ENCODE assay signal across 8 mouse cellular contexts in genomic region chr17:35834696-35835422, GRCm38 (mm10). TPM values are rescaled to one million over a fixed set of nuclear protein-coding genes. Genes with fewer than 3 reads are reported as not detected.
DNase-seq lines count a peak whose midpoint lies in the region; ATAC-seq and TF ChIP-seq lines count a peak whose summit lies in the region.

No protein-coding gene starts in this region.

- H3K36me3 ChIP-seq in lung, embryonic 15.5 days = peaks cover 57% of the 10 kb centered on the region
- H3K36me3 ChIP-seq in forebrain, postnatal 0 days (ENCODE audit: insufficient read depth) = peaks cover 54% of the 10 kb centered on the region
- peaks cover 58% of the 10 kb centered on the region for H3K36me3 ChIP-seq in liver, embryonic 13.5 days

- WGBS in lung, embryonic 15.5 days = 59% methylated on average over 26 of the region's 26 CpGs
- 64% methylated on average over 26 of the region's 26 CpGs for WGBS in forebrain, postnatal 0 days
- 73% methylated on average over 26 of the region's 26 CpGs for WGBS in liver, embryonic 13.5 days (ENCODE audit: insufficient replicate concordance)

- TF ChIP-seq CTCF in forebrain, postnatal 0 days (IDR thresholded peaks at IDR 0.05; ENCODE audit: low read depth) = peak; percentile 29; the same call in 1 of the 2 replicates

- H3K27me3 ChIP-seq in lung, embryonic 15.5 days = no peaks in the 10 kb centered on the region
- H3K27me3 ChIP-seq in forebrain, postnatal 0 days (ENCODE audit: insufficient read depth, low read length) = no peaks in the 10 kb centered on the region
- no peaks in the 10 kb centered on the region for H3K27me3 ChIP-seq in liver, embryonic 13.5 days

- ATAC-seq in cerebellum, adult (ENCODE audit: insufficient number of reproducible peaks, low FRiP score, low TSS enrichment) = no peak
- ATAC-seq in lung, embryonic 15.5 days (ENCODE audit: borderline replicate concordance, extremely low read depth, low FRiP score, low TSS enrichment) = no peak
- ATAC-seq in forebrain, postnatal 0 days = no peak
- ATAC-seq in liver, embryonic 13.5 days (ENCODE audit: low read depth) = no peak

- peak overlapping the region; percentile 92 for H3K9ac ChIP-seq in lung, embryonic 15.5 days
- H3K9ac ChIP-seq in forebrain, postnatal 0 days = peak overlapping the region; percentile 22; the same call in 1 of the 2 replicates
- H3K9ac ChIP-seq in liver, embryonic 13.5 days = peak overlapping the region; percentile 98

- H3K4me3 ChIP-seq in lung, embryonic 15.5 days = peak overlapping the region; percentile 65
- peak overlapping the region; percentile 90 for H3K4me3 ChIP-seq in forebrain, postnatal 0 days (ENCODE audit: low read depth, low read length)
- H3K4me3 ChIP-seq in liver, embryonic 13.5 days (replicated peaks) = peak overlapping the region; percentile 93

- H3K9me3 ChIP-seq in lung, embryonic 15.5 days = no peaks in the 10 kb centered on the region
- no peaks in the 10 kb centered on the region for H3K9me3 ChIP-seq in forebrain, postnatal 0 days (ENCODE audit: low read length)
- no peaks in the 10 kb centered on the region for H3K9me3 ChIP-seq in liver, embryonic 13.5 days (replicated peaks)

- peaks cover 47% of the 10 kb centered on the region for H3K4me1 ChIP-seq in lung, embryonic 15.5 days
- H3K4me1 ChIP-seq in forebrain, postnatal 0 days (ENCODE audit: insufficient read depth) = peaks cover 16% of the 10 kb centered on the region; the same call in 1 of the 2 replicates
- peaks cover 76% of the 10 kb centered on the region for H3K4me1 ChIP-seq in liver, embryonic 13.5 days (replicated peaks)

- DNase-seq in cerebellum, adult 8-10 months = peak; percentile 36
- DNase-seq in lung, postnatal 14 days = no peak
- DNase-seq in forebrain, postnatal 0 days = peak; percentile 51
- no peak for DNase-seq in liver, embryonic 13.5 days
- no peak for DNase-seq in ovary, adult 18-20 months (ENCODE audit: low spot score)
- no peak for DNase-seq in thymus, postnatal 0 days (ENCODE audit: low spot score)

- no peak overlapping the region for H3K27ac ChIP-seq in lung, embryonic 15.5 days
- no peak overlapping the region; the same call in 1 of the 2 replicates for H3K27ac ChIP-seq in forebrain, postnatal 0 days (ENCODE audit: low read depth, low read length)
- peak overlapping the region; percentile 45; the same call in 1 of the 2 replicates for H3K27ac ChIP-seq in liver, embryonic 13.5 days

- peak overlapping the region; percentile 81 for H3K4me2 ChIP-seq in lung, embryonic 15.5 days
- peak overlapping the region; percentile 77 for H3K4me2 ChIP-seq in forebrain, postnatal 0 days (ENCODE audit: low read depth)
- peak overlapping the region; percentile 95 for H3K4me2 ChIP-seq in liver, embryonic 13.5 days

RNA-seq across cellular contexts. Expression of gene Tubb5, which starts 3.2 kb away (rescaled TPM):
- 1,042 and 1,079 TPM in 2 replicates for polyA plus RNA-seq in lung, embryonic 15.5 days (2015; fragmentation: Nextera tagmentation; extraction: Ambion mirVana)
- total RNA-seq in forebrain, postnatal 0 days (2014; rRNA removed) = 3,707 and 3,724 TPM in 2 replicates
- 2,151 and 2,226 TPM in 2 replicates for polyA plus RNA-seq in forebrain, postnatal 0 days (2015; fragmentation: Nextera tagmentation; extraction: Ambion mirVana)
- polyA plus RNA-seq in liver, embryonic 13.5 days (2015; fragmentation: Nextera tagmentation; extraction: Ambion mirVana) = 520 and 547 TPM in 2 replicates
- polyA plus RNA-seq in thymus, postnatal 0 days (2015; fragmentation: Nextera tagmentation; extraction: Ambion mirVana) = 942 and 997 TPM in 2 replicates

RNA-seq across cellular contexts. Expression of gene Mdc1, which starts 6.5 kb away (rescaled TPM):
- 24.1 and 24.7 TPM in 2 replicates for polyA plus RNA-seq in lung, embryonic 15.5 days (2015; fragmentation: Nextera tagmentation; extraction: Ambion mirVana)
- total RNA-seq in forebrain, postnatal 0 days (2014; rRNA removed) = 15.3 and 20.4 TPM in 2 replicates
- polyA plus RNA-seq in forebrain, postnatal 0 days (2015; fragmentation: Nextera tagmentation; extraction: Ambion mirVana) = 3.0 and 4.4 TPM in 2 replicates
- polyA plus RNA-seq in liver, embryonic 13.5 days (2015; fragmentation: Nextera tagmentation; extraction: Ambion mirVana) = 8.0 and 8.8 TPM in 2 replicates
- polyA plus RNA-seq in thymus, postnatal 0 days (2015; fragmentation: Nextera tagmentation; extraction: Ambion mirVana) = 6.7 TPM in 2 replicates

RNA-seq across cellular contexts. Expression of gene Flot1, which starts 11.8 kb away (rescaled TPM):
- polyA plus RNA-seq in lung, embryonic 15.5 days (2015; fragmentation: Nextera tagmentation; extraction: Ambion mirVana) = 50.1 and 54.4 TPM in 2 replicates
- 90.4 and 103 TPM in 2 replicates for total RNA-seq in forebrain, postnatal 0 days (2014; rRNA removed)
- 104 and 113 TPM in 2 replicates for polyA plus RNA-seq in forebrain, postnatal 0 days (2015; fragmentation: Nextera tagmentation; extraction: Ambion mirVana)
- 38.2 and 38.5 TPM in 2 replicates for polyA plus RNA-seq in liver, embryonic 13.5 days (2015; fragmentation: Nextera tagmentation; extraction: Ambion mirVana)
- polyA plus RNA-seq in thymus, postnatal 0 days (2015; fragmentation: Nextera tagmentation; extraction: Ambion mirVana) = 88.3 and 93.1 TPM in 2 replicates

RNA-seq across cellular contexts. Expression of gene Ier3, which starts 13.4 kb away (rescaled TPM):
- polyA plus RNA-seq in lung, embryonic 15.5 days (2015; fragmentation: Nextera tagmentation; extraction: Ambion mirVana) = 17.9 and 21.0 TPM in 2 replicates
- total RNA-seq in forebrain, postnatal 0 days (2014; rRNA removed) = 8.9 and 9.0 TPM in 2 replicates
- polyA plus RNA-seq in forebrain, postnatal 0 days (2015; fragmentation: Nextera tagmentation; extraction: Ambion mirVana) = 13.0 and 13.1 TPM in 2 replicates
- polyA plus RNA-seq in liver, embryonic 13.5 days (2015; fragmentation: Nextera tagmentation; extraction: Ambion mirVana) = 21.6 and 23.2 TPM in 2 replicates
- polyA plus RNA-seq in thymus, postnatal 0 days (2015; fragmentation: Nextera tagmentation; extraction: Ambion mirVana) = 18.1 and 19.0 TPM in 2 replicates

RNA-seq across cellular contexts. Expression of gene Nrm, which starts 26.3 kb away (rescaled TPM):
- polyA plus RNA-seq in lung, embryonic 15.5 days (2015; fragmentation: Nextera tagmentation; extraction: Ambion mirVana) = 71.0 and 73.3 TPM in 2 replicates
- 6.1 and 9.7 TPM in 2 replicates for total RNA-seq in forebrain, postnatal 0 days (2014; rRNA removed)
- polyA plus RNA-seq in forebrain, postnatal 0 days (2015; fragmentation: Nextera tagmentation; extraction: Ambion mirVana) = 13.1 and 15.6 TPM in 2 replicates
- 23.0 and 25.4 TPM in 2 replicates for polyA plus RNA-seq in liver, embryonic 13.5 days (2015; fragmentation: Nextera tagmentation; extraction: Ambion mirVana)
- 53.7 and 59.1 TPM in 2 replicates for polyA plus RNA-seq in thymus, postnatal 0 days (2015; fragmentation: Nextera tagmentation; extraction: Ambion mirVana)

Comparison
In these comparisons a context has a peak if more than half of its experiments do, and no peak if none do; other contexts are left out.
1. DNase-seq: peak in cerebellum, adult 8-10 months (single experiment) and forebrain, postnatal 0 days (single experiment); none in lung, postnatal 14 days (single experiment), liver, embryonic 13.5 days (single experiment), ovary, adult 18-20 months (single experiment) and thymus, postnatal 0 days (single experiment).
2. H3K9ac ChIP-seq: peak in every context shown above with its lines; median percentile 98 in liver, embryonic 13.5 days; 92 in lung, embryonic 15.5 days; 22 in forebrain, postnatal 0 days.
3. Peak in every context shown above with its lines, with median percentiles within 50 percentile points of each other: H3K4me2 ChIP-seq and H3K4me3 ChIP-seq.